Mouse (Mus musculus): ENCODE data around the gene Gm21958.

- TF ChIP-seq GATA1 (IDR thresholded peaks at IDR 0.05; ENCODE audit: borderline replicate concordance, low read length): no peak
- no peak for TF ChIP-seq FLI1 (IDR thresholded peaks at IDR 0.05; ENCODE audit: low read length)
Observed at GRCm38 (mm10) chr3:54741965-54742364, 27.8 kb upstream of the Gm21958 start.
